Mouse (Mus musculus) kidney, postnatal 0 days (tissue): ENCODE results near the gene Vps54. TPM values are rescaled to one million over a fixed set of nuclear protein-coding genes. Genes with fewer than 3 reads are reported as not detected.
A peak's percentile ranks its signal among the peaks of the same experiment; 100 is the strongest.
"Not testable (repeated sequence)": the region's sequence is repeated elsewhere in the genome, so short reads cannot be mapped to it uniquely, and the experiment has no call there.

ENCODE experiments used
- ATAC-seq: fragments of 200-750 bp; cut with Nextera tagmentation; replicated peaks from 2 replicates; pipeline ENCODE4 v1.8.0; 2017; ENCODE audit warnings: low read depth, moderate number of reproducible peaks, moderate TSS enrichment, moderate library complexity; ENCODE audit not compliant: low FRiP score
- DNase-seq: peaks from one replicate; pipeline ENCODE4 v3.0.0-alpha.2; 2016; ENCODE audit warnings: low spot score
- H3K27ac ChIP-seq: fragments of 300-500 bp; sonication (generic); 2 replicates; pipeline ENCODE4 v1.5.1; 2014; ENCODE audit warnings: mild to moderate bottlenecking
- H3K27me3 ChIP-seq: fragments of 300-500 bp; sonication (generic); 2 replicates; pipeline ENCODE4 v1.6.1; 2014; ENCODE audit warnings: low read length, mixed read lengths; ENCODE audit not compliant: insufficient read depth
- H3K36me3 ChIP-seq: fragments of 300-500 bp; sonication (generic); 2 replicates; pipeline ENCODE4 v1.6.1; 2014; ENCODE audit warnings: low read length, mixed read lengths; ENCODE audit not compliant: insufficient read depth
- H3K4me1 ChIP-seq: fragments of 300-500 bp; sonication (generic); replicated peaks from 2 replicates; pipeline ENCODE4 v1.6.1; 2014; ENCODE audit warnings: antibody characterized with exemption, low read length, mixed read lengths; ENCODE audit not compliant: insufficient read depth
- H3K4me2 ChIP-seq: fragments of 300-500 bp; sonication (generic); 2 replicates; pipeline ENCODE4 v1.6.1; 2014; ENCODE audit warnings: mild to moderate bottlenecking, low read length, moderate library complexity, mixed read lengths
- H3K4me3 ChIP-seq: fragments of 300-500 bp; sonication (generic); replicated peaks from 2 replicates; pipeline ENCODE4 v1.5.1; 2014; ENCODE audit warnings: low read depth, low read length
- H3K9ac ChIP-seq: fragments of 300-500 bp; sonication (generic); 2 replicates; pipeline ENCODE4 v1.6.1; 2014; ENCODE audit warnings: low read depth, low read length
- H3K9me3 ChIP-seq: fragments of 300-500 bp; sonication (generic); replicated peaks from 2 replicates; pipeline ENCODE4 v1.6.1; 2016; ENCODE audit warnings: low read length, inconsistent platforms, mixed read lengths
- CTCF ChIP-seq: IDR thresholded peaks from 2 replicates; pipeline ENCODE4 v1.5.1; 2016; ENCODE audit warnings: antibody characterized with exemption, low read depth, mild to moderate bottlenecking, moderate library complexity
- WGBS: fragments of 180-500 bp; shearing (Covaris S2); extraction: QIAGEN DNeasy Blood & Tissue Kit; methylation state at CpG from one replicate; pipeline ENCODE4 v1.1.7; 2014; 5-methylcytosine and 5-hydroxymethylcytosine counted together
- polyA plus RNA-seq: library from polyadenylated mRNA; unstranded; fragments of >200 nt; fragmentation: Nextera tagmentation; extraction: Ambion mirVana; gene quantifications from 2 replicates; pipeline ENCODE4 v1.2.1, GENCODE M21; 2015

Gene Vps54
- polyA plus RNA-seq, 1 experiment from 2014 or later: 15.5 TPM

DNA sequence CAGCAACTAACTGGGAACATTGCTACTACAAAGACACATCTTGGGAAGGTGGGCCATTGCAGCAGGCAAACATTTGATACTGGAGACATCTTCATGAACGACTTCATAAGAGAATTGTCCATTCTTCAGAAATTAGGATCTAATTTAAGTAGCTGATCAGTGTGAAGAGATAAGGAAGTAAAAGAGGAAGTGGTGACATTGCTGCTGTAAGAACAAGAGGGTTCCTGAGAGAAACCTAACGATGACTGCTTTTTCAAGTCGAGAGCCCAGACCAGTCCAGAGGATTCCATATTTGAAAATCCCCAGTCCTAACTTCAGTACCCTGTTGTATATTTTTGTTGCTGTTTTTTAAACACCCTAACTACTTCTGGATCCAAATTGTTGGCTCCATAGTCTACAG is 26.3 kb downstream of the Vps54 start:
- ATAC-seq (no peak), DNase-seq (no peak)
- no peak overlapping the region for H3K27ac ChIP-seq
- H3K27me3 ChIP-seq: no peaks in the 10 kb centered on the region
- 87% methylated on average over 3 of the region's 3 CpGs for WGBS
- no peak overlapping the region for H3K4me3 ChIP-seq
- no peaks in the 10 kb centered on the region for H3K9me3 ChIP-seq
- no peaks in the 10 kb centered on the region for H3K4me1 ChIP-seq
- H3K9ac ChIP-seq: no peak overlapping the region
- TF ChIP-seq CTCF: no peak
- peaks cover 10% of the 10 kb centered on the region for H3K36me3 ChIP-seq
- H3K4me2 ChIP-seq: no peak overlapping the region

GRCm38 (mm10) chr11:21276151-21276550 is 37.1 kb downstream of the Vps54 start:
- Histone ChIP-seq H3K9ac (no peak overlapping the region), H3K9me3 (no peaks in the 10 kb centered on the region), H3K4me3 (no peak overlapping the region), H3K4me1 (no peaks in the 10 kb centered on the region), H3K36me3 (no peaks in the 10 kb centered on the region), H3K4me2 (no peak overlapping the region), H3K27me3 (no peaks in the 10 kb centered on the region), H3K27ac (no peak overlapping the region)
- no peak for ATAC-seq
- DNase-seq: no peak
- WGBS: 93% methylated on average over 2 of the region's 2 CpGs
- no peak for TF ChIP-seq CTCF

DNA sequence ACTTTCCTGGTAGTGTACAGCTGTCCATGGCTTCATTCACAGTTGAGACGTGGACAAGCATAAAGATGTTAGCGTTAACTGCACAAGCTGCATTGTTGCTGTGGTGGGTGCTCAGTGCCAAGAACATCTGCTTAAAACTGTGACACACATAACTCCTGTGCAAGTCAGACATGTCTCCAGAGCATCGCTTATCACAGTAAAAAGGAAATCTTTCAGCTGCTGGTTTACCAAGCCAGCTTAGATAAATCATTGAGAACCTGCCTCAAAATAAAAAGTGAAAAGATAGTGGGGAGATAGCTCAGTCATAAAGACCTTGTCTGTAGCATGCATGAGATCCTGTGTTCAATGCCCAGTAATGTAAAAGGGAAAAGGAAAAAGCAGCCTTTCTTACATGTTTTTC is 47.3 kb downstream of the Vps54 start:
- ATAC-seq (no peak), DNase-seq (no peak)
- TF ChIP-seq CTCF: no peak

GRCm38 (mm10) chr11:21288153-21288552 is 49.1 kb downstream of the Vps54 start:
- not testable (repeated sequence) for H3K27me3 ChIP-seq, H3K9me3 ChIP-seq, ATAC-seq, H3K9ac ChIP-seq, H3K36me3 ChIP-seq, H3K27ac ChIP-seq, H3K4me2 ChIP-seq, DNase-seq, H3K4me3 ChIP-seq, H3K4me1 ChIP-seq
- 98% methylated on average over 2 of the region's 2 CpGs for WGBS
- TF ChIP-seq CTCF: peak; percentile 25

More for the DNA sequence above, 47.3 kb downstream of the Vps54 start:
- Histone ChIP-seq H3K4me3 (no peak overlapping the region), H3K4me2 (no peak overlapping the region), H3K27me3 (no peaks in the 10 kb centered on the region), H3K9ac (no peak overlapping the region), H3K36me3 (no peaks in the 10 kb centered on the region), H3K9me3 (no peaks in the 10 kb centered on the region), H3K27ac (no peak overlapping the region), H3K4me1 (no peaks in the 10 kb centered on the region)
- 58% methylated on average over 3 of the region's 3 CpGs for WGBS

- DNase-seq (no peak), ATAC-seq (no peak)
- Histone ChIP-seq H3K4me1 (no peaks in the 10 kb centered on the region), H3K4me3 (no peak overlapping the region), H3K36me3 (0 out of 2 replicates have a peak, but pooled peaks cover 12% of the 10 kb centered on the region), H3K27ac (no peak overlapping the region), H3K9me3 (no peaks in the 10 kb centered on the region), H3K9ac (no peak overlapping the region), H3K27me3 (no peaks in the 10 kb centered on the region), H3K4me2 (no peak overlapping the region)
- WGBS: 86% methylated on average over 5 of the region's 5 CpGs
- no peak for TF ChIP-seq CTCF
These were observed 56.4 kb downstream of the Vps54 start for GRCm38 (mm10) chr11:21295486-21295885.

DNA sequence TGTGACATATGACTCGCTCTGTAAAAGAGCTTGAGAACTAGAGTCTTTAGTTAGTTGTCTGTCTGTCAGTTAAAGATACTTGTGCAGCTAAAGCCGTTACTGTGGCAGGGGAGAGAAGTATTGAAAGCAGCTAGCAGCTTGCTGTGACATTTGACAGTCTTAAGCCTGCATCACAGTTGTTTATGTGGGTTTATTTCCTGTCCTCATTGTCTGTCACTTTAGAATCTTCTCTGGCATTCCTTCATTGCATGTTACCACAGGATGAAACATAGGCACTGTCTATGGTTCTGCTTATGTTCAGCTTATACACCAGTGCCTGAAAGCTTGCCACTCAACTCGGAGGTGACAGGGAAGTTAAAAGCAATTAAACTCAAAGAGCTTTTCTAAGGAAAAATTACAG is 64.5 kb downstream of the Vps54 start:
- DNase-seq (no peak), ATAC-seq (no peak)
- no peak overlapping the region for H3K4me3 ChIP-seq
- 72% methylated on average over 3 of the region's 3 CpGs for WGBS
- H3K36me3 ChIP-seq: 0 out of 2 replicates have a peak, but pooled peaks cover 9% of the 10 kb centered on the region
- H3K9ac ChIP-seq: no peak overlapping the region
- H3K4me2 ChIP-seq: no peak overlapping the region
- H3K27me3 ChIP-seq: no peaks in the 10 kb centered on the region
- H3K27ac ChIP-seq: no peak overlapping the region
- TF ChIP-seq CTCF: no peak
- no peaks in the 10 kb centered on the region for H3K9me3 ChIP-seq
- no peaks in the 10 kb centered on the region for H3K4me1 ChIP-seq

GRCm38 (mm10) chr11:21307078-21307668 is 68.1 kb downstream of the Vps54 start:
- Histone ChIP-seq H3K27ac (no peak overlapping the region), H3K4me1 (no peaks in the 10 kb centered on the region), H3K4me2 (no peak overlapping the region), H3K9me3 (no peaks in the 10 kb centered on the region), H3K36me3 (peaks cover 12% of the 10 kb centered on the region; the same call in 1 of the 2 replicates), H3K9ac (no peak overlapping the region), H3K4me3 (no peak overlapping the region), H3K27me3 (no peaks in the 10 kb centered on the region)
- DNase-seq (no peak), ATAC-seq (no peak)
- no peak for TF ChIP-seq CTCF
- 82% methylated on average over 5 of the region's 5 CpGs for WGBS
